Mouse (Mus musculus) cerebellum, adult 2 months (tissue): ENCODE data around the gene Jtb.

ENCODE experiments used
- CTCF ChIP-seq: fragments of 200-500 bp; IDR thresholded peaks from 2 replicates; pipeline ENCODE4 v1.5.1; 2011; ENCODE audit warnings: low read depth, mild to moderate bottlenecking, control low read depth, low read length, moderate library complexity, borderline replicate concordance; ENCODE audit not compliant: insufficient read depth
- POLR2A ChIP-seq: fragments of 200-500 bp; IDR thresholded peaks from 2 replicates; pipeline ENCODE4 v1.6.1; 2011; ENCODE audit warnings: low read length, control low read depth, borderline replicate concordance; ENCODE audit not compliant: insufficient read depth

DNA sequence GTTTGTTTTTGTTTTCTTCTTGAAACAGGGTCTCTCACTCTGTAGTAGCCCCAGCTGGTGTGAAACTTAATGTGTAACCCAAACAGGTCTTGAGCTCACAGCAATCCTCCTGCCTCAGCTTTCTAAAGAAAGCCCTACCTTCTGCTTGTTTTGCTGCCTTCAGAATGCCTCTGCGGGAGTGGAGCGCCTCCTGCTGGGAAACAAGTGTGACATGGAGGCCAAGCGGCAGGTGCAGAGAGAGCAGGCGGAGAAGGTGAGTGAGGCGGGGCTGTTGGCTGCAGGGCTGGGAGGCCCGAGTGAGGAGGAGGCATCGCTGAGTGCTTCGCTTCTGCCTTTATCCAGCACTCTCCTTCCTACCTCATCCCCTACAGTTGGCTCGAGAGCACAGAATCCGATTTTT lies 7.1 kb upstream of the Jtb start:
- TF ChIP-seq POLR2A (no peak), CTCF (no peak)
